ENCODE assay signal across 8 mouse cellular contexts in genomic region chr12:3780931-3781471, GRCm38 (mm10). TPM values are rescaled to one million over a fixed set of nuclear protein-coding genes. Genes with fewer than 3 reads are reported as not detected.
DNase-seq lines count a peak whose midpoint lies in the region; ATAC-seq and TF ChIP-seq lines count a peak whose summit lies in the region.

No protein-coding gene starts in this region.

- H3K4me3 ChIP-seq in lung, embryonic 14.5 days (ENCODE audit: low read depth, low read length), result no peak overlapping the region
- H3K4me3 ChIP-seq in heart, embryonic 12.5 days, result no peak overlapping the region
- H3K4me3 ChIP-seq in limb, embryonic 10.5 days, result peak overlapping the region; percentile 12

- peak; percentile 53 for ATAC-seq in lung, embryonic 14.5 days (ENCODE audit: insufficient read depth)
- peak; percentile 77 for ATAC-seq in heart, embryonic 12.5 days (ENCODE audit: insufficient number of reproducible peaks, low FRiP score)
- ATAC-seq in monocyte, adult 5-6 weeks (replicated peaks; ENCODE audit: insufficient number of reproducible peaks, low FRiP score, low TSS enrichment, poor library complexity, severe bottlenecking), result 0 out of 2 replicates have a peak, but pooled peaks have one; percentile 19

- H3K4me1 ChIP-seq in lung, embryonic 14.5 days (ENCODE audit: insufficient read depth), result peaks cover 63% of the 10 kb centered on the region
- peaks cover 61% of the 10 kb centered on the region for H3K4me1 ChIP-seq in heart, embryonic 12.5 days (replicated peaks)
- peaks cover 56% of the 10 kb centered on the region for H3K4me1 ChIP-seq in limb, embryonic 10.5 days

- H3K36me3 ChIP-seq in lung, embryonic 14.5 days (ENCODE audit: insufficient read depth), result no peaks in the 10 kb centered on the region
- no peaks in the 10 kb centered on the region for H3K36me3 ChIP-seq in heart, embryonic 12.5 days
- H3K36me3 ChIP-seq in limb, embryonic 10.5 days, result 0 out of 2 replicates have a peak, but pooled peaks cover 1% of the 10 kb centered on the region

- DNase-seq in lung, embryonic 14.5 days, result peak; percentile 71
- no peak for DNase-seq in lung, postnatal 10 days
- peak; percentile 53 for DNase-seq in brain, adult 2 months (ENCODE audit: low read depth, low spot score)
- DNase-seq in limb, embryonic 10.5 days (ENCODE audit: low spot score), result peak; percentile 58
- DNase-seq in right cerebral cortex, adult 2 months (ENCODE audit: low spot score in 2 of 2), result no peak
- DNase-seq in natural killer cell, adult 2 months (ENCODE audit: low spot score in 2 of 2), result no peak

- H3K27me3 ChIP-seq in lung, embryonic 14.5 days (ENCODE audit: insufficient read depth, low read length), result no peaks in the 10 kb centered on the region
- no peaks in the 10 kb centered on the region for H3K27me3 ChIP-seq in heart, embryonic 12.5 days (replicated peaks)
- no peaks in the 10 kb centered on the region for H3K27me3 ChIP-seq in limb, embryonic 10.5 days (ENCODE audit: low read depth, poor library complexity, severe bottlenecking)

- no peak overlapping the region; the same call in 1 of the 2 replicates for H3K9ac ChIP-seq in lung, embryonic 14.5 days
- no peak overlapping the region for H3K9ac ChIP-seq in heart, embryonic 12.5 days

- H3K9me3 ChIP-seq in lung, embryonic 14.5 days (ENCODE audit: low read depth, low read length), result no peaks in the 10 kb centered on the region
- no peaks in the 10 kb centered on the region for H3K9me3 ChIP-seq in heart, embryonic 12.5 days (replicated peaks)
- H3K9me3 ChIP-seq in limb, embryonic 10.5 days (replicated peaks), result no peaks in the 10 kb centered on the region

- H3K4me2 ChIP-seq in lung, embryonic 14.5 days, result peak overlapping the region; percentile 35
- H3K4me2 ChIP-seq in heart, embryonic 12.5 days, result peak overlapping the region; percentile 46

- 9% methylated on average over 7 of the region's 7 CpGs for WGBS in lung, embryonic 14.5 days
- 20% methylated on average over 7 of the region's 7 CpGs for whole genome bisulfite sequencing in heart, embryonic 12.5 days
- WGBS in limb, embryonic 10.5 days, result 51% methylated on average over 7 of the region's 7 CpGs

- H3K27ac ChIP-seq in lung, embryonic 14.5 days (ENCODE audit: low read depth), result peak overlapping the region; percentile 98
- peak overlapping the region; percentile 97 for H3K27ac ChIP-seq in heart, embryonic 12.5 days (ENCODE audit: poor library complexity, severe bottlenecking)
- peak overlapping the region; percentile 84 for H3K27ac ChIP-seq in limb, embryonic 10.5 days

- TF ChIP-seq CTCF in lung, embryonic 14.5 days (IDR thresholded peaks at IDR 0.05; ENCODE audit: low read depth), result no peak

RNA-seq across cellular contexts. Expression of gene Dnmt3a, which starts 24.8 kb away (rescaled TPM):
- polyA plus RNA-seq in lung, embryonic 14.5 days (2014; fragmentation: Nextera tagmentation; extraction: Ambion mirVana), result 88.0 and 95.5 TPM in 2 replicates
- 139 and 142 TPM in 2 replicates for polyA plus RNA-seq in heart, embryonic 12.5 days (2016; fragmentation: Nextera tagmentation; extraction: Ambion mirVana)
- polyA plus RNA-seq in limb, embryonic 10.5 days (2016; fragmentation: Nextera tagmentation; extraction: Ambion mirVana), result 221 and 298 TPM in 2 replicates
- 13.2 to 31.5 TPM (median 18.2 TPM) in 3 replicates for total RNA-seq in monocyte, adult 5-6 weeks (2017)

Comparison
In these comparisons a context has a peak if more than half of its experiments do, and no peak if none do; other contexts are left out.
1. DNase-seq: peak in lung, embryonic 14.5 days (single experiment), brain, adult 2 months (single experiment) and limb, embryonic 10.5 days (single experiment); none in lung, postnatal 10 days (single experiment), right cerebral cortex, adult 2 months (0 of 2) and natural killer cell, adult 2 months (0 of 2).
2. ATAC-seq: peak in every context shown above with its lines; median percentile 77 in heart, embryonic 12.5 days; 53 in lung, embryonic 14.5 days; 19 in monocyte, adult 5-6 weeks.
3. Peak in every context shown above with its lines, with median percentiles within 50 percentile points of each other: H3K27ac ChIP-seq.